13 mouse cellular contexts compared by ENCODE assay signal in the genomic region with DNA sequence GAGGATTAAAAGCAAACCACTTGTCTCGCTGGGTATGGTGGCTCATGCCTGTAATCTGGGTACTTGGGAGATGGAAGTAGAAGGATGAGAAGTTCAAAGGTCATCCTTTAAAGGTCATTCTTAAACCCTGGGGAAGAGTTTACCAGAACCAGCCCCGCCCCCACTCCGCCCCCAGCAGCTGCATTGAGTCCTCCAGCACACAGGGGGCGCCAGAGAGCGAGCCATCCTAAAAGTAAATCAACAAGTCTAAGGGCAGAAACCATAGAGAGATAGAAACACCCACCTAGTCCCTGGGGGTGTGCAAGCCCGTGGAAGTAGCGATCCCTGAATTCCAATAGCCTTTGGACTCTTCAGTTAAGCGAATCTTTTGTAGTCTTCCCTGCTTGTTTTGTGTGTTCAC.
DNase-seq lines count a peak whose midpoint lies in the region; ATAC-seq and TF ChIP-seq lines count a peak whose summit lies in the region.
"Had no signal": no experiment of that assay in that cellular context is flagged by ENCODE, and none has a peak within 500 bp of the region (broad histone marks: within the 10 kb centered on the region; RNA-seq: fewer than 3 reads in every experiment).

No protein-coding gene starts in this region.

- DNase-seq in forebrain, postnatal 0 days: no peak
- no peak for DNase-seq in forebrain, embryonic 11.5 days (ENCODE audit: low spot score)
- no peak for DNase-seq in lung, embryonic 14.5 days
- DNase-seq in lung, adult 18-20 months: no peak
- DNase-seq in naive thymus-derived CD4-positive, alpha-beta T cell, adult 2 months (ENCODE audit: low read depth): peak; percentile 46
- DNase-seq in cerebellum, adult 9-11 months: no peak
- no peak for DNase-seq in right cerebral cortex, postnatal 36 days (ENCODE audit: low spot score in 2 of 2)
- DNase-seq: layer of hippocampus, postnatal 36 days had no signal

- H3K4me1 ChIP-seq in forebrain, postnatal 0 days (ENCODE audit: insufficient read depth): peaks cover 3% of the 10 kb centered on the region; the same call in 1 of the 2 replicates
- no peaks in the 10 kb centered on the region; the same call in 1 of the 2 replicates for H3K4me1 ChIP-seq in forebrain, embryonic 11.5 days (replicated peaks; ENCODE audit: control insufficient read depth, insufficient read depth, low read length)
- no peaks in the 10 kb centered on the region for H3K4me1 ChIP-seq in lung, embryonic 14.5 days (ENCODE audit: insufficient read depth)
- H3K4me1 ChIP-seq in ES-Bruce4 (ENCODE audit: control insufficient read depth, insufficient read depth, low read length): no peaks in the 10 kb centered on the region

- 0 out of 2 replicates have a peak, but pooled peaks cover 4% of the 10 kb centered on the region for H3K9me3 ChIP-seq in forebrain, postnatal 0 days (ENCODE audit: low read length)
- peaks cover 3% of the 10 kb centered on the region; the same call in 1 of the 2 replicates for H3K9me3 ChIP-seq in forebrain, embryonic 11.5 days (ENCODE audit: control insufficient read depth, low read length)
- no peaks in the 10 kb centered on the region for H3K9me3 ChIP-seq in lung, embryonic 14.5 days (ENCODE audit: low read depth, low read length)
- no peaks in the 10 kb centered on the region for H3K9me3 ChIP-seq in ES-Bruce4 (replicated peaks; ENCODE audit: control insufficient read depth, insufficient read depth, low read length, poor library complexity, severe bottlenecking)

- no peak overlapping the region for H3K27ac ChIP-seq in forebrain, postnatal 0 days (ENCODE audit: low read depth, low read length)
- no peak overlapping the region for H3K27ac ChIP-seq in forebrain, embryonic 11.5 days (ENCODE audit: low read depth, low read length)
- H3K27ac ChIP-seq in lung, embryonic 14.5 days (ENCODE audit: low read depth): no peak overlapping the region
- H3K27ac ChIP-seq in ES-Bruce4 (ENCODE audit: insufficient read depth, low read length): no peak overlapping the region
- H3K27ac ChIP-seq: forebrain, embryonic 13.5 days; macrophage; neural tube, embryonic 12.5 days had no signal

- no peak for TF ChIP-seq POLR2A in ES-Bruce4 (IDR thresholded peaks at IDR 0.05; ENCODE audit: insufficient read depth, low read length)

- TF ChIP-seq CTCF in forebrain, postnatal 0 days (IDR thresholded peaks at IDR 0.05; ENCODE audit: low read depth): peak; percentile 37
- peak; percentile 41; the same call in 1 of the 2 replicates for TF ChIP-seq CTCF in lung, embryonic 14.5 days (IDR thresholded peaks at IDR 0.05; ENCODE audit: low read depth)
- peak; percentile 74 for TF ChIP-seq CTCF in ES-Bruce4 (IDR thresholded peaks at IDR 0.05; ENCODE audit: low read depth, low read length)

- 81% methylated on average over 8 of the region's 8 CpGs for WGBS in forebrain, postnatal 0 days
- 79% methylated on average over 8 of the region's 8 CpGs for WGBS in forebrain, embryonic 11.5 days
- WGBS in lung, embryonic 14.5 days: 82% methylated on average over 8 of the region's 8 CpGs

- ATAC-seq in forebrain, postnatal 0 days: no peak
- no peak for ATAC-seq in forebrain, embryonic 11.5 days (replicated peaks; ENCODE audit: low FRiP score)
- ATAC-seq in lung, embryonic 14.5 days (ENCODE audit: insufficient read depth): no peak
- ATAC-seq: forebrain, embryonic 13.5 days had no signal

- no peaks in the 10 kb centered on the region for H3K27me3 ChIP-seq in forebrain, postnatal 0 days (ENCODE audit: insufficient read depth, low read length)
- no peaks in the 10 kb centered on the region for H3K27me3 ChIP-seq in forebrain, embryonic 11.5 days (ENCODE audit: control insufficient read depth, insufficient read depth, low read length)
- no peaks in the 10 kb centered on the region for H3K27me3 ChIP-seq in lung, embryonic 14.5 days (ENCODE audit: insufficient read depth, low read length)
- no peaks in the 10 kb centered on the region for H3K27me3 ChIP-seq in ES-Bruce4 (ENCODE audit: control insufficient read depth, insufficient read depth, low read length, poor library complexity, severe bottlenecking)

- H3K36me3 ChIP-seq in forebrain, postnatal 0 days (ENCODE audit: insufficient read depth): no peaks in the 10 kb centered on the region
- no peaks in the 10 kb centered on the region for H3K36me3 ChIP-seq in forebrain, embryonic 11.5 days (ENCODE audit: control insufficient read depth, insufficient read depth, low read length)
- H3K36me3 ChIP-seq in lung, embryonic 14.5 days (ENCODE audit: insufficient read depth): no peaks in the 10 kb centered on the region
- no peaks in the 10 kb centered on the region for H3K36me3 ChIP-seq in ES-Bruce4 (ENCODE audit: control insufficient read depth, insufficient read depth, low read length, poor library complexity, severe bottlenecking)
- H3K36me3 ChIP-seq: neural tube, embryonic 12.5 days had no signal

- TF ChIP-seq EP300 in ES-Bruce4 (IDR thresholded peaks at IDR 0.05; ENCODE audit: insufficient read depth, low read depth, low read length): 0 out of 2 replicates have a peak, but pooled peaks have one; percentile 34

- H3K9ac ChIP-seq in forebrain, postnatal 0 days: no peak overlapping the region
- H3K9ac ChIP-seq in forebrain, embryonic 11.5 days (ENCODE audit: low read length): no peak overlapping the region
- H3K9ac ChIP-seq in lung, embryonic 14.5 days: no peak overlapping the region
- no peak overlapping the region for H3K9ac ChIP-seq in ES-Bruce4 (ENCODE audit: low read depth, poor library complexity, severe bottlenecking)
- H3K9ac ChIP-seq: forebrain, embryonic 13.5 days; neural tube, embryonic 12.5 days had no signal

- H3K4me3 ChIP-seq in forebrain, postnatal 0 days (ENCODE audit: low read depth, low read length): no peak overlapping the region
- no peak overlapping the region for H3K4me3 ChIP-seq in forebrain, embryonic 11.5 days (ENCODE audit: low read depth, low read length)
- no peak overlapping the region for H3K4me3 ChIP-seq in lung, embryonic 14.5 days (ENCODE audit: low read depth, low read length)
- no peak overlapping the region for H3K4me3 ChIP-seq in ES-Bruce4 (ENCODE audit: low read depth, low read length)
- H3K4me3 ChIP-seq: forebrain, embryonic 13.5 days; neural tube, embryonic 12.5 days had no signal

- no peak overlapping the region for H3K4me2 ChIP-seq in forebrain, postnatal 0 days (ENCODE audit: low read depth)
- no peak overlapping the region for H3K4me2 ChIP-seq in forebrain, embryonic 11.5 days (ENCODE audit: low read depth, low read length, severe bottlenecking)
- no peak overlapping the region for H3K4me2 ChIP-seq in lung, embryonic 14.5 days
- H3K4me2 ChIP-seq: forebrain, embryonic 13.5 days; heart, embryonic 11.5 days; neural tube, embryonic 12.5 days had no signal
